Mouse (Mus musculus) left cerebral cortex, postnatal 36 days (tissue): ENCODE data around the gene Rxfp2. TPM values are rescaled to one million over a fixed set of nuclear protein-coding genes. Genes with fewer than 3 reads are reported as not detected.

Experiments used
- DNase-seq, 2 experiments: peaks; one replicate each; pipeline ENCODE4 v3.0.0; 2021 to 2022; ENCODE audit warnings: low spot score in 2 of 2, mixed read lengths in 1 of 2
- intact Hi-C: fragments of 180-260 bp; cut with DNase I; formaldehyde crosslinking; loops from one replicate; pipeline ENCODE4 v1.15.1; 2025
- total RNA-seq, 2 experiments: library from RNA; stranded (reverse); gene quantifications; 2 replicates each; pipeline ENCODE4 v1.2.3; 2021

Gene Rxfp2
- total RNA-seq, 2 experiments from 2014 or later: 1.4 TPM

DNA sequence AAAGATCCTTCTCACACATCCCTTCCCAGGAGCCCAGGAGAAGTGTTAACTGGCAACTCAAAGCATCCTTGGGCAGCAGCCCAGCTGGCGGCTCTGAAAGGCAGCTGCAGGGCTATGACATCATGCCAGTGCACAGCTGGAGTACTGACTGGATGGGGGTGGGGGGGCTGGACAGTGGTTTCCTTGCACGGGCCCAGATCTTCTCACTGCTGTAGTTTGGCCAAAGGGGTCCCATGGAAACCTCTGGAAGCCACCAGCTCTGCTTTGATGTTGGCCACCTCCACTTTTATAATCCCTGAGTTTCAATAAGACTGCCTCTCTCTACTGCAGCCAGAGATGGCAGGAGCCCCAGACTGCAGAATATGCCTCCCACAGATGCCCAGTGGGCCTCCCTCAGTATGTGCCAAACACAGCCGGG, 13.6 kb downstream of the Rxfp2 start:
- intact Hi-C loops: no loop called here
- DNase-seq: no peak

DNA sequence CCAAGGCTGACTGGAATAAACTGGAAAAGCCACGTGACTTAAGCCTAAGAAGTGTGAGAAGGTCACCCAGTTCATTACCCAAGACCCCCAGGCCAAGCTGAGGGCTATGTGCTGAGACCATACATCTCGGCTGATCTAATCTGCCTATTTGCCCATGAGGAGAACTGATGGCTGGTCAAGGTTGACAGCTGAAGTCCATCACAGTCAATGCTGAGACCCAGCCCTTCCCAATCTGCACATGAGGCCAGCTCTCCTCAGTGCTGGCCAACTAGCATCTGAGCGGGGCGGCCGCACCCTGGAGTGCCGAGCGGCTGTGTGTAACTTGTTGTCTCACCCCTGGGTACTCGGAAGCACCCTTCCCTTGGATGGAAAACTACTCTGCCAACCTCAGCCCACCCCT, 17.8 kb downstream of the Rxfp2 start:
- no peak for DNase-seq
- intact Hi-C loops: no loop called here

DNA sequence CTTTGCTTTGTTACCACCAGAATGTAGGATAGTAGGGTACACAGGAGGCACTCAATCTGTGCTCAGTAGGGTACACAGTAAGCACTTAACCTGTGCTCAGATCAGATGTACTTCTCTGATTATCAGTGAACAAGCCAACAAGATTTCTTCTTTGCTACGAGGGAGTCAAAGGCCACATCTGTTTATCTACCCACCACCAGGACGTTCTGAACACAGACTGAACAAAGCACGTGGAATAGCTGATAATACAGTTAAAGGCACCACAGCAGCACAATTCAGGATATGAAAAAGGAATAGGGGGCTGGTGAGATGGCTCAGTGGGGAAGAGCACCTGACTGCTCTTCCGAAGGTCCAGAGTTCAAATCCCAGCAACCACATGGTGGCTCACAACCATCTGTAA, 18.4 kb downstream of the Rxfp2 start:
- DNase-seq: no peak

DNA sequence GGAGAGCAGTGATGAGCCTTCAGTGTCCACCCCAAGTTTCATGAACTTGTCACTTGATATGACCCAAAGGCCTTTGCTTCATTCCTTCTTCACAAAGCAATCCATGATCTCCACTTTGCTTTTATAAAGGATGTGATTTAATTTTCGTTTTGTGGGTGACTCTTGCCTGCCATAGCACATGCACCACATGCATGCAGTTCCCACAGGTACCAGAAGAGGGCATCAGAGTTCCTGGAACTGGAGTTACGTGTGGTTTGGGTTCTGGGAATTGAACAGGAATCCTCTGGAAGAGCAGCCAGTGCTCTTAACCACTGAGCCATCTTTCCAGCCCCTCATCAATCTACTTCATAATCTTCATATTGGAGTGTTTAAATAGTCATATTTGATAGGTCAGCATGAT, 26.1 kb downstream of the Rxfp2 start:
- no peak for DNase-seq
- intact Hi-C loops: no loop called here

More for the DNA sequence above, 18.4 kb downstream of the Rxfp2 start:
- intact Hi-C loops: no loop called here

DNA sequence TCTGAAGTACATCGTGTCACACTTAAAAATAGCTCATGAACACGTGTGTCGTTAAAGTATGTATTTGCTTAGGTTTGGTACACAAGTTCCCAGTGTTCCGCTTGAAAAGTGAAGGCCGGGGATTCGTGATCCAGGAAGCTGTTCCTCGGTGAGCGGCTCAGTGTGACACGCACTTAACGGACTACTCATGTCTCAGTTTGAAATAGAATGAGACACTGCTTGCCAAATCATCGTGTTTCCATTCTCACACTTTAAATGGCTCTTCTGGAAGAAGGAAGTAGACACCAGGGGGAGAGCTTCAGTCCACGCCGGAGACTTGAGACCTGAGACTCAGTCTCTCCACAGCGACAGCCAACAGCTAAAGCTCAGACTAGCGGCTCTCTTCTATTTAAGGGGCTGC, 28.0 kb downstream of the Rxfp2 start:
- intact Hi-C loops: no loop called here
- no peak for DNase-seq

DNA sequence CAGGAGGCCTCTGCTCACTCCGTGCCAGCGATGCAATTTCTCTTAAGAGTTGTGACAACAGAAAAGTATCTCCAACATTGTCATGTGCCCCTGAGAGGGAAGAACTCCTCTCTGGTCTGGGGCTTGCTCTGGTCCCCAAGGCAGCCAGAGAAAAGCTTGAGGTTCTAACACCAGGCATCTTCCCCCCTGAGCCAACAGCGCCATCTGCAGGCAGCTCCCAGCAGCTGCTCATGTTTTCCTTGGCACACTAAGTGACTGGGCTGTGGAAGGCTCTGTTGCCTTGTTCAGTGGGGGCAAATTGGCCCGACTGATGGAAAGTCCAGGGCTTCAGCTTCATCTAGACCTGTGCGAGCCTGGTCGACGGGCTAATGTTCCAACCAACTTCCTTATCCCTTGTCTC, 31.5 kb downstream of the Rxfp2 start:
- intact Hi-C loops: no loop called here
- DNase-seq: peak in 1 of 2 experiments; percentile 36

DNA sequence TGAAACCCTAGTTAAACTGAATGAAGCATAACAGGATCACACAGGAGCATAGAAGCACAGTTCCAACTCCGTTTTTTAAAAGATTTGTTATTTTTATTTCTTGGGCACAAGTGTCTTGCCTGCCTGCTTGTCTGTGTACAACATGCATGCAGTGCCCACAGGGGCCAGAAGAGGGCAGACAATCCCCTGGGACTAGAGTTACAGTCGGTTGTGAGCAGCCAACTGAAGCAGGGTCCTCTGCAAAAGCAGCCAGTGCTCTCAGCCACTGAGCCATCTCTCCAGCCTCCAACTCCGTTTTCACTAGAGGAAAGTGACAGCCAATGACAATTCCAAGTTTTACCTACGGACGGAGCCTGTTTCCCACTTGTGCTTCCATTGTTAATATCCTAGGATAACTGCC, 33.4 kb downstream of the Rxfp2 start:
- no peak for DNase-seq
- intact Hi-C loops: no loop called here

DNA sequence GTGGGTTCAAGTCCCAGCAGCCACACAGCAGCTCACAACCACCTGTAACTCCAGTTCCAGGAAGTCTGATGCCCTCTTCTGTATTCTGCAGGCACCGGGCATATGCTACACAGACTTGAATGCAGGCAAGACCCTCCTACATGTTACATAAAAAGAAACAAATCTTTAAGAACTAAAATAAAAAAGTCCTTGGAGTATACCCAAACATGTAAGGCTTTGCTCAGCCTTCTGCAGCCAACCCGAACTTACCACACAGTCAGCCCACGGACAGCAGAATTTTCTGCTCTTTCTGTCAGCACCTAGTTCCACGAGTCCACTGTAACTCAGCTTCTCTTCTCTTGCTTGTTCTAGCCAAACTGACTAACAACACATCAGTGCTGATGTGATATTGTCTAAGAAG, 34.8 kb downstream of the Rxfp2 start:
- intact Hi-C loops: no loop called here
- DNase-seq: peak in 1 of 2 experiments; percentile 32

DNA sequence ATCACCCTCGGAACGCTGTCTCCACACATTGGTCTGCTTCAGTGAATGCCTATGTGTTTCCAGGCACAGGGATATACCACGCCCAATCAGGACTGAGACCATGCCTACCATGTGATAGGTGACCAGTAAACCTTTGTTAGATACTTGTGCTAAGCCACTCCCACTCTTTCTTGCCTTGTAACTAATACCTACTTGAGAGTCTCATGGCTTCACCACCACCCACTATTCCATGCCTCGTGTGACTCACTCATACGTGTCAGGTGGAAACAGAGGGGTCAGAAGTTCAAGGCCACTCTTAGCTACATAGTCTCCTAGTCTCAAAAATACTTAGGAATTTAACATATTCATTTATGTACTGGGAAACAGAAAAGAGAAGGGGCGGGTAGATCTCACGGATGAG, 35.5 kb downstream of the Rxfp2 start:
- DNase-seq: no peak
- intact Hi-C loops: no loop called here

DNA sequence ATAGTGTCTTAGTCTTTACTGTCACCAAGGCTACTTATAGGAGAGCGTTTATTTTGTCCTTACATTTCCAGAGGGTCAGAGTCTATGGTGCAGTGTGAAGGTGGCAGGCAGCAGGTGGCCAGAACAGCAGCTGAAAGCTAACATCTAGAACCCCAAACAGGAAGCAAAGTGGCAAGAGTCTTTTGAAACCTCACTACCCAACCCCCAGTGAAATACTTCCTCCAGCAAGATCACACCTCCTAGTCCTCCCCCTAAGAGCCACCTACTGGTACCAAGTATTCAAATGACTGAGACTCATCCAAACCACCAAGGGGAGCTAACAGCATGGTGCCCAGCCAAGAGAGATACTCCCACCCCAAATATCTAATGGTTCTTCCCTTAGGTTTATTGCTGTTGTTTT, 36.8 kb downstream of the Rxfp2 start:
- DNase-seq: no peak
- intact Hi-C loops: loop anchor here (5.0 kb wide), 1 partner anchor 33 kb away; no protein-coding TSS in a partner anchor

DNA sequence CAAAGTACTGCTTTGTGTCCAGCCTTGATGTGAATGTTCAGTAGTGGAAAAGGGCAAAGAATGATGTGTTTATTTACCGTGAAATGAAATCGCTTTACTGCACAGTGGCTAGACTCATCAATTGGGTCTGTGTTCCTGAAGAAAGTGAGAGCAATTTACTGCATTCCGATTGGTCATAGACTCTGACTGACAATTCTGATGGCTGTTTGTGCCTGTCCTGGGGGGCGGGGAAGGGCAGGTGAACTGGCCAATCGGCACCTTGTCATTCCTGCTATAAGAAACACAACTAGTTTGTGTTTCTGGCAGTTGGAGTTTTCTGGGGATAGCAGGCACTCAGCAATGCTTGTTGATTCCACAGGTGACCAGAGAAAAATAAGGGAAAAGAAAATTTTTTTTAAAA, 37.6 kb downstream of the Rxfp2 start:
- DNase-seq: no peak
- intact Hi-C loops: loop anchor here (5.0 kb wide), 1 partner anchor 34 kb away; no protein-coding TSS in a partner anchor

DNA sequence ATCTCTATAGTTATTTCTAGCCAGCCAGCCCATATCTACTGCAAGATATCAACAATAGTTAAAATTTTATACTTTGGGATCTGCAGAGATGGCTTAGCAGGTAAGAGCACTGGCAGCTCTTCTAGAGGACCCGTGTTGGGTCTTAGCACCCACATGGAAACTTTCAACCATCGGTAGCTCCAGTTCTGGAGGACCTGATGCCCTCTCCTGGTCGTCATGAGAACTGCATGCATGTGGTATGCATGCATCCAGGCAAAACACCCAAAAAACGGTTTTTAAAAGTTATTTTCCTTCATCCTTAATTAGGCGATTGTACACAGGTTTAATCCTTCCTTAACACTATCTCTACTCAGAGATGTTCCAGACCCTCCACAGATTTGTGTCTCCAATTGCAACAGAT, 40.4 kb downstream of the Rxfp2 start:
- no peak for DNase-seq
- intact Hi-C loops: loop anchor here (5.0 kb wide), 1 partner anchor 37 kb away; no protein-coding TSS in a partner anchor

DNA sequence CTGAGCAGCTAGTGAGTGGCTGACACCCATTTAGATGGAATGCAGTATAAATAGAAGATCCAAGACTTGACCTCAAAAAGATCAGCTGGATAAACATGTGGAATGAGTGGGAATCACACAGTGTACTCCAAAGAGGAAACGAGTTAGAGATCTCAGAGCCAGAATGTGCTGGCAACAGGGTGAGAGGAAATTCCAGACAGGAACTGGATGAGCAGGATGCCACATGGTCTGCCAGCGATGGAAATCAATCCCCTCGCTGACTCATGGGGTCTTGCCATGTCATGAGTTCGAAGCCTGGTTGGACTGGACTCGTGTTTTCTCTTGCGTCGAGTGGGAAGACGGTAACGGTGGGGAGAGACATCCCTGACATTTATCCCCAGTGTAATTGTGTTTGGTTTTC, 41.0 kb downstream of the Rxfp2 start:
- no peak for DNase-seq
- intact Hi-C loops: loop anchor here (5.0 kb wide), 1 partner anchor 37 kb away; no protein-coding TSS in a partner anchor

DNA sequence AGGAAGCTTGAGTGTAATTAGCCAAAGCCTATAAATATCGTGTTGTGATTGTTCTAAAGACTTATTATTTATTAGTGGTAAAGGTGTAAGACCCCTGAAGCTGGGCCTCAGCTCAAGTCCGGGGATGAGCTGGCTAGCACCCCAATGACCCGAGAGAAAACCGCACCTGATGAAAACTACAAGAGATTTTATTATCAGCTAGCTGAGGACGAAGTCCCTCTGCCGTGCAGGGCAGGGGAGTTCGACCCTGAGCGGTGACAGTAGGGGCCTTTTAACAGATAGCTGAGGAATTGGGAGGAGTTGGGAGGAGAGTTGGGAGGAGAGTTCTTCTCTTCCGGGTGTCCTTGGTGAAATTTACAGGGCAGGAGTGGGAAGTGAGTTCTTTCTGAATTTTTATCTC, 42.6 kb downstream of the Rxfp2 start:
- intact Hi-C loops: no loop called here
- no peak for DNase-seq

DNA sequence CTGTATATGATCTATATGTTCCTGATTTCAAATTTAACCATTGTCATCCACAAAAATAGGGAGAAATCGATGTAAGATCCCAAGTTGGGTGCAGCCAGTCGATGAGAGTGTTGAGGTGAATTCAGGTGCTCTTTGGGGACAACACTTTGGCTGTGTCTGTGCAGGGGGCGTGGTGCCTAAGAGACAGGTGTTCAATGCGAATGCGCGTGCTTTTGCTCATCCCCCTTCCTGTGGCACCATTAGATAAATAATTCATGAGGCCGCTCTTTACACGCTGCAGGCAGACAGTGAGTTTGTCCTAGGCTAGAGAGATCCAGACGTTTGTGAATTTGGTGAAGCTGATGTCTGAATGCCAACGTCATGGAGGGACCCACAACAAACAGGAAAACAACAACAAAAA, 45.8 kb downstream of the Rxfp2 start:
- intact Hi-C loops: no loop called here
- DNase-seq: no peak

DNA sequence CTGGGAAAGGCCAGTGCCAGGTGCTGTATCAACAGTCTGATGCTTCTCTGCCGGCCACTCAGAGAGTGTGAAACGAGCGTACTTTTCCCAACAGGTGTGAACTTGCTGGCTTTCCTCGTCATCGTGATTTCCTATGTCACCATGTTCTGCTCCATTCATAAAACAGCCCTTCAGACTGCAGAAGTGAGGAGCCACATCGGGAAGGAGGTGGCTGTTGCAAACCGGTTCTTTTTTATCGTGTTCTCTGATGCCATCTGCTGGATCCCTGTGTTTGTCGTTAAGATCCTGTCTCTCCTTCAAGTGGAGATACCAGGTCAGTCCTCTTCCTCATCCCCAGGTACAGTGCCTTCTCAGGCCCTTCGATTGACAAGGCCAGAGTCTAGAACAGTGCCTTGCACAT, 51.6 kb downstream of the Rxfp2 start:
- intact Hi-C loops: loop anchor here (1.0 to 10.0 kb wide), 3 partner anchors 48 to 355 kb away; no protein-coding TSS in a partner anchor
- DNase-seq: peak; percentile 24 to 45

DNA sequence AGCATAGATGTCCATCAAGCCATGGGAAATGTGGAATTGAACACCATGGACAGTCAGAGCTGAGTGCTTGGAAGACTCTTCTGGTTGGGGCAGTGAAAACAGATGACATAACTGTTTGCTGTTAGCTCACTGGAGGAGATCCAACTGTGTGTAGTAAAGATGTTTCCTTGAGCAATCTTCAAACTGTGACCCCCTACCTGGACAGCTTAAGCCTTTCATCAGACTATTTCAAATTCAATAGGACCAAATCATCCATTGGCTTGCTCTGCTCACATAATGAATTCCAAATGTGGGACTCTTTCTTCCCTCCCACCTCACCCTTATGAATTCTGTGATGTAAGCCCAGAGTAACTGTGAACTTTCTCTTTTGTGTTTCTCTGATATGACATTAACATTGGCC, 53.3 kb downstream of the Rxfp2 start:
- no peak for DNase-seq
- intact Hi-C loops: loop anchor here (5.0 to 10.0 kb wide), 2 partner anchors 49 to 357 kb away; no protein-coding TSS in a partner anchor

DNA sequence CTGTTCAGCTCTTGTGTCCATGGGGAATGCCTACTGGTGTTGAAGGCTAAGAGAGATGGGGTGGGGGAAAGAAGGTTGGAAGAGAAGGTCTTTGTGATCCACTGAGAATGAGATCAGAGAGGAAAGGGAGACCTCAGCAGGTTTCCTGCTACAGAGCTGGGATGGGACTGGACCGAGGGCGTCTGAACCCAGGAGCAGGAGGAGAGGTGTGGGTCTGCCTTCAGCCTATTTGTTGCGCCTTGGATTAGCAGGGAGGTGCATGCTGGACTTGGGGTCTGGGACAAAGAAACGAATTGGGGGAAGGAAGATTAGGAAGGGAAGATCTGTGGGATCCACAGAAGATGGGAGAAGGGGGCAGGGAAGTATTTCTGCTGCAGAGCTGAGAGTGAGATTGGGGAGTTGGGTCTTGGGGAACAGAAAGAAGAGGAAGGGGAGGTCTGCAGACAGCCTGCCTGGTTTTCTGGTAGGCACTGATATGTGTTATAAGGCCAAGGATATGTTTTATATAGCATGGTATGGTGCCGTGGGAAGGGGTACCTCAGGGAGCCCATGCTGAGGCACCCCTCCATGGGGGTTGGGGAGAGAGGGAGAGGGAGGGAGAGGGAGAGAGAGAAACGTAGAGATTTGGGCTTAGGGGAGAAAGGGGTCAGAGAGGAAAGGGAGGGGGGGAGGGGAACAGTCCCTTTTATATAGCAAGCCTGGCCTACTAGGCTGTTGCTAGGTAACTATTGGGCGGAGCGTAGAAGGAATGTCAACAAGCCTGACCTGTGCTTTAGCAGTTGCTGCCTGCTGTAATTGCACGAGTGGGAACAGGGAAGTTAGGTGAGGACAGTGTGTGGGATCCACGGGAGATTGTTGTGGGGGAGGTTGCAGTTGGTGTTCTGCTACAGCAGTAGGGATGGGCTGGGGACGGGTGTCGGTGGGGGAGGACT, 61.7 kb downstream of the Rxfp2 start:
- DNase-seq: no peak
- intact Hi-C loops: loop anchor here (10.0 kb wide), 1 partner anchor 365 kb away; no protein-coding TSS in a partner anchor

DNA sequence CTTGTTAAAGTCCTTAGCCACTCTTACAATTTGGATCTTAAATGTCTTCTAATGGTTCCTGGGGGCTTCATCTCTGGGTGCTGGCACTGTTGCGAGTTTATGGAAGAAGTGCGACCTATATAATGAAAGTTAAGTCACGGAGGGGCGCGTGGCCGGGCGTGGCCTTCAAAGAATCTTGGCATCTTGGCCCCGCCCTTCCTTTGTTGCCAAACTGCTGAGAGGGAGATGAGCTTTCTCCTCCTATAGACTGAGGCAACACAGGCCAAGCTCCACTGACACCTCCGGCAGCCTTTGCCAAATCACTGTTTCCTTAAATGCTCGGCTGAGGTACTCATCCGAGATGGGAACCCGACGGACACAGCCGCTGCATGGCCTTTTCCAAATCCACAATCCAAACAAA, 64.2 kb downstream of the Rxfp2 start:
- DNase-seq: no peak
- intact Hi-C loops: no loop called here

DNA sequence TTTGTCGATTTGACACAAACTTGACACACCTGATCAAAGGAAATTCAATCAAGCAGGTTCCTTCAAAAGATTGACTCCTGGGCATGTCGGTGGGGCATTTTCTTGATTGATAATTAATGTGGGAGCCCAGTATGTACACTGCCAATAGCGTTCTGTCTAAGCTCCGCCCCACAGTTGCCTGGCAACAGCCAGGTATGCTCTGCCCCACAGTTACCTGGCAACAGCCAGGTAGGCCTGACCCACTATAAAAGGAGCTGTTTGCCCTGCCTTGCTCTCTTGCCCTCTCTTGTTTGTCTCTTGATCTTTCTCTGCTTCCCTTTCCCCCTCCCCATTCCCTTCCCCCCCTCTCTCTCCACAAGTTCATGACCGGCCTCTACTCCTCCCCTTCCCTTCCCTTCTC, 64.7 kb downstream of the Rxfp2 start:
- DNase-seq: no peak
- intact Hi-C loops: no loop called here

DNA sequence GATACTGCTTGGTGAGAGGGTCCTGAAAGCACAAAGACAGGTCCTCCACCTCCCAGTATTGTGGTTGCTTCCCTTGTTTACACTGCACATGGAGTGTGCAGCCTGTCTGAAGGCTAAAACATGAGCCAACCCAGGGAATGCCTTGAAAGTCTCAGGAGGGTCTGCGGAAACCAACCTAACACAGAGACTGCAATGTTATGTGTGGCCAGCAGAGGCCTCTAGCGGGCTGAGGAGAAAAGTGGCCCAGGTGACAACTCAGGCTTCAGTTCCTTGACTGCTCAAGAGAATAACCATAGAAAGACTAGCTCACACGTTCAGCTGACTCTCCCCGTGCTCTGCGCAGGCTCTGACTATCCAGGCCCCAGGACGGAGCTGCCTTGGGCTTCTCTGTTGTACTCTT, 79.1 kb downstream of the Rxfp2 start:
- intact Hi-C loops: loop anchor here (2.0 kb wide), 1 partner anchor 59 kb away; no protein-coding TSS in a partner anchor
- DNase-seq: peak; percentile 51 to 55
